Mouse (Mus musculus) liver, embryonic 14.5 days (tissue): Measurements from ENCODE around the gene Shroom3. TPM values are rescaled to one million over a fixed set of nuclear protein-coding genes. Genes with fewer than 3 reads are reported as not detected.

Source experiments
- ATAC-seq: fragments of 200-750 bp; cut with Nextera tagmentation; 2 replicates; pipeline ENCODE4 v1.8.0; 2017; ENCODE audit warnings: moderate number of reproducible peaks, mild to moderate bottlenecking, moderate library complexity; ENCODE audit not compliant: insufficient read depth
- DNase-seq, 3 experiments: peaks; one replicate each; pipeline ENCODE4 v3.0.0-alpha.2; 2012 to 2013; ENCODE audit warnings: low read depth in 3 of 3, low spot score in 3 of 3
- H3K27ac ChIP-seq: fragments of 300-500 bp; sonication (generic); 2 replicates; pipeline ENCODE4 v1.5.1; 2014; ENCODE audit warnings: moderate library complexity, mild to moderate bottlenecking, control low read depth, inconsistent platforms
- H3K27me3 ChIP-seq: fragments of 300-500 bp; sonication (generic); 2 replicates; pipeline ENCODE4 v1.6.1; 2014; ENCODE audit warnings: mild to moderate bottlenecking, low read length, moderate library complexity; ENCODE audit not compliant: control insufficient read depth, insufficient read depth
- H3K36me3 ChIP-seq: fragments of 300-500 bp; sonication (generic); replicated peaks from 2 replicates; pipeline ENCODE4 v1.6.1; 2014; ENCODE audit warnings: low read depth; ENCODE audit not compliant: control insufficient read depth, insufficient read depth
- H3K4me1 ChIP-seq, 2 experiments: fragments of 200-500 bp in 1 of 2; fragments of 300-500 bp in 1 of 2; sonication (generic) in 1 of 2; replicated peaks; 2 replicates each; pipeline ENCODE4 v1.6.1; 2012 to 2014; ENCODE audit warnings: antibody characterized with exemption in 1 of 2, inconsistent platforms in 1 of 2, low read length in 1 of 2; ENCODE audit not compliant: control insufficient read depth in 2 of 2, insufficient read depth in 2 of 2
- H3K4me2 ChIP-seq: fragments of 300-500 bp; sonication (generic); 2 replicates; pipeline ENCODE4 v1.6.1; 2014; ENCODE audit warnings: low read depth, mild to moderate bottlenecking, control low read depth, moderate library complexity
- H3K4me3 ChIP-seq, 2 experiments: fragments of 200-500 bp in 1 of 2; fragments of 300-500 bp in 1 of 2; sonication (generic) in 1 of 2; 2 replicates each; pipeline ENCODE4 v1.5.1; 2012 to 2014; ENCODE audit warnings: low read depth in 2 of 2, low read length in 2 of 2, mild to moderate bottlenecking in 2 of 2, control low read depth in 1 of 2, inconsistent platforms in 1 of 2, moderate library complexity in 1 of 2; ENCODE audit not compliant: insufficient read depth in 1 of 2
- H3K9ac ChIP-seq: fragments of 300-500 bp; sonication (generic); replicated peaks from 2 replicates; pipeline ENCODE4 v1.6.1; 2014; ENCODE audit warnings: mild to moderate bottlenecking, control low read depth, moderate library complexity
- H3K9me3 ChIP-seq: fragments of 300-500 bp; sonication (generic); 2 replicates; pipeline ENCODE4 v1.6.1; 2016; ENCODE audit warnings: low read length, mixed read lengths; ENCODE audit not compliant: control insufficient read depth
- CTCF ChIP-seq: IDR thresholded peaks from 2 replicates; pipeline ENCODE4 v1.5.1; 2016; ENCODE audit warnings: antibody characterized with exemption, low read depth, control low read depth
- EP300 ChIP-seq: IDR thresholded peaks from 2 replicates; pipeline ENCODE4 v1.6.1; 2016; ENCODE audit warnings: antibody characterized with exemption, low read depth
- WGBS: fragments of 180-500 bp; shearing (Covaris S2); extraction: QIAGEN DNeasy Blood & Tissue Kit; methylation state at CpG from one replicate; pipeline ENCODE4 v1.1.7; 2014; ENCODE audit not compliant: insufficient replicate concordance; 5-methylcytosine and 5-hydroxymethylcytosine counted together
- polyA plus RNA-seq, 2 experiments: library from polyadenylated mRNA; depleted of rRNA in 1 of 2; stranded (reverse) in 1 of 2; unstranded in 1 of 2; fragments of >200 nt; fragmentation: Nextera tagmentation in 1 of 2; extraction: Ambion mirVana in 1 of 2; gene quantifications; 2 replicates each; pipeline versions ENCODE4 v1.2.1 to v1.2.3; 2012 to 2014

Gene Shroom3
- polyA plus RNA-seq, 2 experiments: 0.11 to 0.30 TPM

DNA sequence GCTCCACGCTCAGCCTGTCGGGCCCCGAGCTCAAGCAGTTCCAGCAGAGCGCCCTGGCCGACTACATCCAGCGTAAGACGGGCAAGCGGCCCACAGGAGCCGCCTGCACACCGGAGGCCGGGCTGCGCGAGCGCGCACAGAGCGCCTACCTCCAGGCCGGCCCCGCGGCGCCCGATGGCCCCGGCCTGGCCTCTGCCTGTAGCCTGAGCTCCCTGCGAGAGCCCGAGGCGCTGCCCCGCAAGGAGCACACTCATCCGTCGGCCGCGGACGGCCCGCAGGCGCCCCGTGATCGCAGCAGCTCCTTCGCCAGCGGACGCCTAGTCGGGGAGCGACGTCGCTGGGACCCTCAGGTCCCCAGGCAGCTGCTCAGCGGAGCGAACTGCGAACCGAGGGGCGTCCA is 259.3 kb downstream of the Shroom3 start:
- no peaks in the 10 kb centered on the region for H3K4me1 ChIP-seq
- no peak overlapping the region for H3K4me3 ChIP-seq
- no peaks in the 10 kb centered on the region for H3K36me3 ChIP-seq
- TF ChIP-seq EP300 (no peak), CTCF (no peak)
- H3K9me3 ChIP-seq: peaks cover 5% of the 10 kb centered on the region
- H3K4me2 ChIP-seq: no peak overlapping the region
- no peak for DNase-seq
- WGBS: 82% methylated on average over 40 of the region's 47 CpGs
- no peak for ATAC-seq
- H3K9ac ChIP-seq: no peak overlapping the region
- no peak overlapping the region for H3K27ac ChIP-seq
- H3K27me3 ChIP-seq: no peaks in the 10 kb centered on the region

DNA sequence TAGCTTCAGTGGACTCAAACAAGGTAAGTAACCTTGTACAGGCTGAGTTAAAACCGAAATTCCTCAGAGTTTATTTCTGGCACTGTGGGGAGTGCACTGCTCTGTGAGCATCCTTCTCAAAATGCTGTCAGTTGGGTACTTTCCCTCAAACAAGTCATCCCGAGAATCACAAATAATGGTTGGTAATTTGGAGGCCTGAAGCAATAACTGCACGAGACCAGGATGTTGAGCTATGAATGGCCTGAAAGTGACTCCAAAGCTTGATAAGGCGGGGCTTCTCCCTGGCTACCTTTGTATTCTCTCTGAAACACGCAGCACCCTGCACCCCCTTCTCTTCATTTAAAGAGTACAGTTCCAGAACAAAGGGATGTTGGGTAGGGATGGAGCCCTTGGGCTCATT is 261.6 kb downstream of the Shroom3 start:
- no peak overlapping the region for H3K9ac ChIP-seq
- no peak overlapping the region for H3K4me3 ChIP-seq

DNA sequence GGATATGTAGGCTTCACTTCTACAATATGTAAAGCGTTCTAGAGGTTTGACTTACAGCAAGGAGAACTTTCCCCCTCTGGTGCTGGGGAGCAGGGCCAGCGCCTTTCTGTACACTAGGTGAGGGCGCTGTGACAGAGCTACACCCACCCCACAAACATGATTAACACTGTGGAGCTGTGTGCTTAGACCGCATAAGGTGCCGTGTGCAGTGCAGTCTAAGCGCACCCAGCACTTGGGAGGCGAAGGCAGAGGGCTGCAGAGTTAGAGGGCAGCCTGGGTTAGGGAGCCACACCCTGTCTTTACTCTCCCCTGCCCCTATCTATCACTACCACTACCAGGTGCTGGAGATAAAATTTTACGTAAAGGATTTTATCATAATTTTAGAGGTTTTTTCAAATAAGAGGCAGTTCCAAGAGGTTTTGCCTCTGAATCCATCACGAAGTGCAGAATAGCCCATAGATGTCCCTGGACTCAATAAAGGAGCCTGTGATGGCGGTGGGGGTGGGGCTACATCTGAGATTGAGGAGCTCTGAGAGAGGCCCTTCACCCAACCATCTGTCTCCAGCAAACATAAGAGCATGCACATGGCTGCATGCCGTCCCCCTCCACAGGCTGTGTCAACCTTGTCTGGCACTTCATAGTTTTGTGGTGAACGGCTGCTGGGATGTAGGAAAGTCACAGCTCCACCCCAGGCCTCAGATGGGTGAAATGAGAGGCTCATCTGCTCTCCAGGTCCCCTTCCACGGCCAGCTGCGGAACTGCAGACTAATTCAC is 265.9 kb downstream of the Shroom3 start:
- Histone ChIP-seq H3K4me3 (no peak overlapping the region), H3K9me3 (no peaks in the 10 kb centered on the region), H3K36me3 (no peaks in the 10 kb centered on the region), H3K27me3 (no peaks in the 10 kb centered on the region), H3K9ac (no peak overlapping the region), H3K4me1 (no peaks in the 10 kb centered on the region), H3K27ac (no peak overlapping the region), H3K4me2 (no peak overlapping the region)
- DNase-seq: no peak
- WGBS: 54% methylated on average over 14 of the region's 14 CpGs
- ATAC-seq: peak; percentile 28; the same call in 1 of the 2 replicates
- TF ChIP-seq CTCF (no peak), EP300 (no peak)

More for the DNA sequence above, 261.6 kb downstream of the Shroom3 start:
- no peak for DNase-seq
- ATAC-seq: no peak
- Histone ChIP-seq H3K36me3 (no peaks in the 10 kb centered on the region), H3K4me1 (no peaks in the 10 kb centered on the region), H3K4me2 (no peak overlapping the region), H3K27me3 (no peaks in the 10 kb centered on the region), H3K27ac (no peak overlapping the region), H3K9me3 (peaks cover 5% of the 10 kb centered on the region)
- 56% methylated on average over 5 of the region's 5 CpGs for WGBS
- no peak for TF ChIP-seq EP300
- TF ChIP-seq CTCF: no peak

- no peaks in the 10 kb centered on the region for H3K27me3 ChIP-seq
- no peak for ATAC-seq
- WGBS: 63% methylated on average over 14 of the region's 14 CpGs
- TF ChIP-seq CTCF (no peak), EP300 (no peak)
- no peaks in the 10 kb centered on the region for H3K9me3 ChIP-seq
- no peak for DNase-seq
- H3K4me1 ChIP-seq: no peaks in the 10 kb centered on the region
- no peak overlapping the region for H3K4me2 ChIP-seq
- no peak overlapping the region for H3K9ac ChIP-seq
- no peak overlapping the region for H3K27ac ChIP-seq
- H3K36me3 ChIP-seq: no peaks in the 10 kb centered on the region
- no peak overlapping the region for H3K4me3 ChIP-seq
Measured at GRCm38 (mm10) chr5:92950583-92950982, 267.3 kb downstream of the Shroom3 start.

- Histone ChIP-seq H3K36me3 (no peaks in the 10 kb centered on the region), H3K4me1 (no peaks in the 10 kb centered on the region), H3K4me3 (no peak overlapping the region), H3K27ac (no peak overlapping the region), H3K4me2 (no peak overlapping the region), H3K27me3 (no peaks in the 10 kb centered on the region), H3K9ac (no peak overlapping the region), H3K9me3 (no peaks in the 10 kb centered on the region)
- DNase-seq (no peak), ATAC-seq (no peak)
- no peak for TF ChIP-seq EP300
- TF ChIP-seq CTCF: no peak
- WGBS: 68% methylated on average over 14 of the region's 14 CpGs
Measured at GRCm38 (mm10) chr5:92951079-92951478, 267.8 kb downstream of the Shroom3 start.
